Mouse (Mus musculus): ENCODE data around the gene Ccnk. TPM values are rescaled to one million over a fixed set of nuclear protein-coding genes. Genes with fewer than 3 reads are reported as not detected.

Gene Ccnk
- polyA plus RNA-seq, 1 experiment, result 23.6 TPM

DNA sequence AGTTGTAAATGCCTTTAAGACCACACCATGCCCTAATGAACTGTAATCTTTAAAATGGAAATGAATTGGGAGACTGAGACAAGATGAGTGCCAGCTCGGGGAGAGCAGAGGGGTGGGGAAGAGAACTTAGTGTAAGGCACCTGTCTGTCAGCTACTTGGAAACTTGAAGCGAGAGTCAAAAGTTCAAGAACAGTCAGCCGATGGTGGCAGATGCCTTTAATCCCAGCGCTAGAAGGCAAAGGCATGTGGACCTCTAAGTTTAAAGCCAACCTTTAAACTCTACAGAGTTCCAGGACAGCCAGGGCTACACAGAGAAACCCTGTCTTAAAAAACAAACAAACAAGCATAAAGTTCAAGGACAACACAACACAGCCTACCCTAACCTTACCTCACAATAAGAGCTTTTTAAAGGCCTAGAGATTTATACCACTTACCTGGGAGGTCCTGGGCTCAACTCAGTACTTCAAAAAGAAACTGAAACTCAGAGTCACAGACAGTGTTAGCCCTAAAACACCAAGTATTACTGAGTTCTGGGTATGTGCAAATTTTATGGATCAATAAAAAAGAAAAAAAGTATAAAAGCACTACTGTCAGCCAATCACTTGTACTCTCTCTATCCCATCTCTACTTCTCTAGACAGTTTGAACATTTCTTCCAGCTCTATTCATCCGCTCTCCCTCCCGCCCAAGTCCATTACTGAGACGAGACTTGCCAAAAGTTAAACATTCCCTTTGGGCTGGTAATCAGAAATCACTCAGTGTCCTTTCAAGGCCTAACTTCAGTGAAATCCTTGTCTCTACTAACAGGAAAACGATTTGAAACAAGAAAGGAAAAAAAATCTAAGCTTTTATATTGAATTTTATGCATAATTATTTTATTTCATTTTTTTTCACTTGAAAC lies 4.5 kb upstream of the Ccnk start:
- H3ac ChIP-seq (ENCODE audit: control insufficient read depth, insufficient read length, low read depth), result no peak overlapping the region
- H3K36me3 ChIP-seq (ENCODE audit: control insufficient read depth, insufficient read depth), result no peaks in the 10 kb centered on the region
- no peaks in the 10 kb centered on the region for H3K27me3 ChIP-seq (ENCODE audit: control insufficient read depth, insufficient read depth, insufficient read length)
- TF ChIP-seq CTCF (IDR thresholded peaks at IDR 0.05; ENCODE audit: control insufficient read depth, insufficient read depth, insufficient read length), result no peak
- no peak for TF ChIP-seq CEBPB (IDR thresholded peaks at IDR 0.05; ENCODE audit: low read depth)
- no peak for TF ChIP-seq FOSL1 (IDR thresholded peaks at IDR 0.05; ENCODE audit: insufficient read depth, low read length, poor library complexity, severe bottlenecking)
- peaks cover 78% of the 10 kb centered on the region for H3K79me3 ChIP-seq (ENCODE audit: low read depth)
- H3K79me2 ChIP-seq (ENCODE audit: control insufficient read depth, insufficient read depth), result peaks cover 93% of the 10 kb centered on the region
- no peak overlapping the region for H3K4me3 ChIP-seq (ENCODE audit: insufficient read depth, poor library complexity, severe bottlenecking)

DNA sequence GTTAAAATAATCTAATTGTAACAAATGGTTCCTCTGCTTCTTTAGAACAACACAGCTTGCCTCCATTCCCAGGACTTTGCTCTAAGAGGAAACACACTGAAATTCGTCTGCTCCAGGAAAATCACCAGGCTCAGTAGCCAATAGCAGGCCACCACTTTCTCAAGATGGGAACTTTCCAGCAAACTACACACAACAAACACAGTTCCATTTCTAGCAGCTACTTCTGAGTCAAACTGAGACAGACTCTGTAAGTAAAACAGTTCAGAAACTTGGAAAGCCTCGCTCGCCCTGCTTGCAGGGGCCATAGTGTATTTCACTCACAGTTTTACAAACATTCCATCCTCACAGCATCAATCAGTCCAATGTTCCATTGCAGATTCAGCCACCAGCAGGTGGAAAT lies 3.0 kb upstream of the Ccnk start:
- H3ac ChIP-seq (ENCODE audit: control insufficient read depth, insufficient read length, low read depth), result no peak overlapping the region
- H3K79me3 ChIP-seq (ENCODE audit: low read depth), result peaks cover 81% of the 10 kb centered on the region
- H3K27me3 ChIP-seq (ENCODE audit: control insufficient read depth, insufficient read depth, insufficient read length), result no peaks in the 10 kb centered on the region
- no peak for TF ChIP-seq CEBPB (IDR thresholded peaks at IDR 0.05; ENCODE audit: low read depth)
- TF ChIP-seq USF1 (IDR thresholded peaks at IDR 0.05; ENCODE audit: low read depth), result no peak
- no peak for TF ChIP-seq FOSL1 (IDR thresholded peaks at IDR 0.05; ENCODE audit: insufficient read depth, low read length, poor library complexity, severe bottlenecking)
- TF ChIP-seq CTCF (IDR thresholded peaks at IDR 0.05; ENCODE audit: control insufficient read depth, insufficient read depth, insufficient read length), result no peak
- TF ChIP-seq MAX (IDR thresholded peaks at IDR 0.05), result no peak
- TF ChIP-seq MYOD1 (IDR thresholded peaks at IDR 0.05; ENCODE audit: control insufficient read depth, insufficient read length, low read depth), result no peak
- no peak for TF ChIP-seq MYOG (IDR thresholded peaks at IDR 0.05; ENCODE audit: control insufficient read depth, extremely low read depth, insufficient read length)
- H3K36me3 ChIP-seq (ENCODE audit: control insufficient read depth, insufficient read depth), result peaks cover 3% of the 10 kb centered on the region
- peaks cover 93% of the 10 kb centered on the region for H3K79me2 ChIP-seq (ENCODE audit: control insufficient read depth, insufficient read depth)
- no peak overlapping the region for H3K4me3 ChIP-seq (ENCODE audit: insufficient read depth, poor library complexity, severe bottlenecking)

DNA sequence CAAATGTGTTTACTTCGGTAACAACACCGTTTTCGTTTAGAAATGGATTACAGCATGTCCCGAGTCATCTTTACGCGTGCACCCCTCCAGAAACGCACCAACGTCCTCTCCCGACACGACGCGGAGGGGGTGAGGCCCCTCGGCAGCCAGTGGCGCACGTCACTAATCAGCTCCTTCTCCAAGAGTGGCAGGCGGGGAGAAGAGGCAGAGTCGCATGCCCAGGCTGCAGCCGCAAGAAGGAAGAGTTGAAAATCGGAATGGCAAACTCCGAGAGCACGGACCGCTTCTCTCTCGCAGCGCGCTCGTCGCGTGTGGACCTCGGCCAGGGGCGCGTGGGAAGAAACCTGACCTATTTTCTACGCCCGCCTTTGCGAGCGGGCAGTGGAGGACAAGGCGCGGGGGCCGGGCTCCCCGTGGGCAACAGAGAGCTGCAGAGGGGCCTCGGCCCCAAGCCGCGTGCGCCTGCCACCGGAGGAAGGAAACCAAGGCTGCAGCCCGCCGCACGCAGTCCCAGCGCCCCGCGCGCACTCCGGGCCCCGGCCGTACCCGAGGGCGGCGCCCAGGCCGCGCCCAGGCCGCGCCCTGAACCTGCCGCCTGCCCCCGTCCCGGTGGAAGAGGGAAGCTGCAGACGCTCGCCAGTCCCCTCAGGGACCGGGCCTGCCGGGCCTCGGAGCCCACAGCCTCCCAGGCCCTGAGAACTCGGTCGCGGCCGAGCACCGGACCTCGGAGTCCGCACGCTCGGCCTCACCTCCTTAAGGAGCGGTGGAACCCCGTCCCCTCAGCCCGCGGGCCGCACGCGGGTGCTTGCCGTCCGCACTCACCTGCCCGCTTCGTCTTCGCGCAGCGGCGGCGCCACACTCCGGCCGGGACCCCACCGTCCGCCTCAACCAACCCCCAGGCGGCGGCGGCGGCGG lies 791 bp upstream of the Ccnk start:
- no peaks in the 10 kb centered on the region for H3K27me3 ChIP-seq (ENCODE audit: control insufficient read depth, insufficient read depth, insufficient read length)
- peak overlapping the region; percentile 100 for H3K4me3 ChIP-seq (ENCODE audit: insufficient read depth, poor library complexity, severe bottlenecking)
- H3K79me2 ChIP-seq (ENCODE audit: control insufficient read depth, insufficient read depth), result peaks cover 85% of the 10 kb centered on the region
- TF ChIP-seq USF1 (IDR thresholded peaks at IDR 0.05; ENCODE audit: low read depth) (no peak), CTCF (IDR thresholded peaks at IDR 0.05; ENCODE audit: control insufficient read depth, insufficient read depth, insufficient read length) (no peak), MYOG (IDR thresholded peaks at IDR 0.05; ENCODE audit: control insufficient read depth, extremely low read depth, insufficient read length) (no peak), MYOD1 (IDR thresholded peaks at IDR 0.05; ENCODE audit: control insufficient read depth, insufficient read length, low read depth) (no peak)
- peaks cover 17% of the 10 kb centered on the region for H3K36me3 ChIP-seq (ENCODE audit: control insufficient read depth, insufficient read depth)
- H3ac ChIP-seq (ENCODE audit: control insufficient read depth, insufficient read length, low read depth), result peak overlapping the region; percentile 89
- H3K79me3 ChIP-seq (ENCODE audit: low read depth), result peaks cover 71% of the 10 kb centered on the region

DNA sequence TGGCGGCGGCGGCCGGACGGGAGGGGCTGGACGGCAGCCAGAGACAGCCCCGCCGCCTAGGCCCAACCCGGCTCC lies 296 bp upstream of the Ccnk start, which contains the start of gene Setd3:
Gene Setd3 (minus strand): TSS at position 69 of the 75 bp plus-strand sequence.
- TF ChIP-seq CEBPB (IDR thresholded peaks at IDR 0.05; ENCODE audit: low read depth), result no peak
- no peak for TF ChIP-seq CTCF (IDR thresholded peaks at IDR 0.05; ENCODE audit: control insufficient read depth, insufficient read depth, insufficient read length)
- TF ChIP-seq MYOD1 (IDR thresholded peaks at IDR 0.05; ENCODE audit: control insufficient read depth, insufficient read length, low read depth), result no peak
- TF ChIP-seq MYOG (IDR thresholded peaks at IDR 0.05; ENCODE audit: control insufficient read depth, extremely low read depth, insufficient read length), result no peak
- TF ChIP-seq MAX (IDR thresholded peaks at IDR 0.05), result no peak
- TF ChIP-seq FOSL1 (IDR thresholded peaks at IDR 0.05; ENCODE audit: insufficient read depth, low read length, poor library complexity, severe bottlenecking), result no peak
- TF ChIP-seq USF1 (IDR thresholded peaks at IDR 0.05; ENCODE audit: low read depth), result no peak
- peaks cover 68% of the 10 kb centered on the region for H3K79me3 ChIP-seq (ENCODE audit: low read depth)
- peak within 1 kb of the TSS; percentile 100 for H3K4me3 ChIP-seq (ENCODE audit: insufficient read depth, poor library complexity, severe bottlenecking)
- H3K36me3 ChIP-seq (ENCODE audit: control insufficient read depth, insufficient read depth), result peaks cover 22% of the 10 kb centered on the region
- peak within 1 kb of the TSS; percentile 89 for H3ac ChIP-seq (ENCODE audit: control insufficient read depth, insufficient read length, low read depth)
- H3K79me2 ChIP-seq (ENCODE audit: control insufficient read depth, insufficient read depth), result peaks cover 85% of the 10 kb centered on the region
- no peaks in the 10 kb centered on the region for H3K27me3 ChIP-seq (ENCODE audit: control insufficient read depth, insufficient read depth, insufficient read length)

DNA sequence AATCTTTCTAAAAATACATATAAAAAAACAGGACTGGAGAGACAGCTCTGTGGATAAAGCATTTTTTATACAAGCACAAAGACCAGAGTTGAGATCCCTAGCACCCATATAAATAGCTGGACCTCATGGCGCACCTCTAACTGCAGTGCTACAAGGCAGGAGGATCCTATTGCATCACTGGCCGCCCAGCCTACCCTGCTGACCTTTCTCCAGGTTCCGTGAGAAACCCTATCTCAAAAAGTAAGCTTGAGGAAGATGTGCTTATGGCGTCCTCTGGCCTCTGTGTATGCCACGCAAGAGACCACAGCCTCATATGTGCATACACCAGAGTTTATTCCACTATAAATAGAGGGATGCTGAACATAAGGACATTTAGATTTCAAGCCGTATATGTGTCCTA lies 2.3 kb downstream of the Ccnk start:
- H3K79me3 ChIP-seq (ENCODE audit: low read depth), result peaks cover 45% of the 10 kb centered on the region

More for the DNA sequence above, 2.3 kb downstream of the Ccnk start:
- peaks cover 29% of the 10 kb centered on the region for H3K36me3 ChIP-seq (ENCODE audit: control insufficient read depth, insufficient read depth)
- no peaks in the 10 kb centered on the region for H3K27me3 ChIP-seq (ENCODE audit: control insufficient read depth, insufficient read depth, insufficient read length)
- no peak overlapping the region for H3K4me3 ChIP-seq (ENCODE audit: insufficient read depth, poor library complexity, severe bottlenecking)
- H3K79me2 ChIP-seq (ENCODE audit: control insufficient read depth, insufficient read depth), result peaks cover 79% of the 10 kb centered on the region
- no peak overlapping the region for H3ac ChIP-seq (ENCODE audit: control insufficient read depth, insufficient read length, low read depth)
- no peak for TF ChIP-seq CTCF (IDR thresholded peaks at IDR 0.05; ENCODE audit: control insufficient read depth, insufficient read depth, insufficient read length)
- no peak for TF ChIP-seq FOSL1 (IDR thresholded peaks at IDR 0.05; ENCODE audit: insufficient read depth, low read length, poor library complexity, severe bottlenecking)
- TF ChIP-seq USF1 (IDR thresholded peaks at IDR 0.05; ENCODE audit: low read depth), result no peak

Data from C2C12 (cell line).